Mouse (Mus musculus) spleen, postnatal 10 days (tissue): ENCODE measurements around the gene Gnb2.

Source experiments
- DNase-seq, 2 experiments: peaks; one replicate each; pipeline ENCODE4 v3.0.0; 2021 to 2022; ENCODE audit warnings: low spot score in 2 of 2

Gnb2 gene

GRCm38 (mm10) chr5:137540991-137541390 is 7.7 kb upstream of the Gnb2 start:
- no peak for DNase-seq

- DNase-seq, result no peak
These were observed 6.0 kb upstream of the Gnb2 start for GRCm38 (mm10) chr5:137539291-137539801.

- DNase-seq, result no peak
These were observed 4.2 kb upstream of the Gnb2 start for GRCm38 (mm10) chr5:137537461-137537860.

GRCm38 (mm10) chr5:137535318-137535717 is 2.0 kb upstream of the Gnb2 start:
- no peak for DNase-seq

GRCm38 (mm10) chr5:137534762-137535161 is 1.5 kb upstream of the Gnb2 start:
- no peak for DNase-seq

GRCm38 (mm10) chr5:137532808-137533116 is 548 bp downstream of the Gnb2 start:
- no peak for DNase-seq

- DNase-seq, result peak; percentile 58 to 71
These were observed 1.0 kb downstream of the Gnb2 start for GRCm38 (mm10) chr5:137532131-137532807.

GRCm38 (mm10) chr5:137531414-137532130 is 1.7 kb downstream of the Gnb2 start:
- peak; percentile 72 to 78 for DNase-seq

GRCm38 (mm10) chr5:137530588-137531413 is 2.5 kb downstream of the Gnb2 start:
- peak in 1 of 2 experiments; percentile 46 for DNase-seq

GRCm38 (mm10) chr5:137530075-137530474 is 3.2 kb downstream of the Gnb2 start:
- DNase-seq, result no peak

GRCm38 (mm10) chr5:137529221-137529995 is 3.9 kb downstream of the Gnb2 start:
- no peak for DNase-seq

GRCm38 (mm10) chr5:137528247-137528968 is 4.9 kb downstream of the Gnb2 start:
- DNase-seq, result no peak

GRCm38 (mm10) chr5:137527413-137527812 is 5.9 kb downstream of the Gnb2 start:
- DNase-seq, result no peak

- peak in 1 of 2 experiments; percentile 72 for DNase-seq
These were observed 6.9 kb downstream of the Gnb2 start for GRCm38 (mm10) chr5:137526192-137526936.

- no peak for DNase-seq
These were observed 7.8 kb downstream of the Gnb2 start for GRCm38 (mm10) chr5:137525511-137525910.

- DNase-seq, result no peak
These were observed 8.6 kb downstream of the Gnb2 start for GRCm38 (mm10) chr5:137524671-137525070.

GRCm38 (mm10) chr5:137524251-137524515 is 9.1 kb downstream of the Gnb2 start:
- DNase-seq, result no peak

GRCm38 (mm10) chr5:137523396-137524250 is 9.7 kb downstream of the Gnb2 start:
- no peak for DNase-seq

- DNase-seq, result no peak
These were observed 10.6 kb downstream of the Gnb2 start for GRCm38 (mm10) chr5:137522711-137523110.
